Mouse (Mus musculus): ENCODE results near the gene Dirc2. TPM values are rescaled to one million over a fixed set of nuclear protein-coding genes. Genes with fewer than 3 reads are reported as not detected.

Gene Dirc2
- total RNA-seq, 2 experiments from 2014 or later, result 15.2 to 19.2 TPM

DNA sequence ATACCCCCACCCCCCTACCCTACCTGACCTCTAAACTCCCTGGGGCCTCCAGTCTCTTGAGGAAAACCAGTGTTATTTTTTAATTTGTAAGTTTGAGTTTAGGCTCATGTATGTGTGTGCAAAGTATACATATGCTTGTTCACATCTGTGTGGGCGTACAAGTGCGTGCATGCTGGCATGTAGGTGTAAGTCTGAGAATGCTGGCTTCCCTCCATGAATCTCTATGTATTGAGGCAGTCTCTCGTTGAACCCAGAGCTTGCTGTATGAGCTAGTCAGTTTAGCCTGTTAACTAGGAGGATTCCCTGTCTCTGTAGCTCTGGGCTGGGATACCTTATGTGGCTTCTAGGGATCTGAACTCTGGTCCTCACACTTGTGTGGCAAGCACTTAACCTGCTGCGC, 8.6 kb upstream of the Dirc2 start:
- ATAC-seq (replicated peaks; ENCODE audit: low FRiP score, poor library complexity, severe bottlenecking), result no peak

DNA sequence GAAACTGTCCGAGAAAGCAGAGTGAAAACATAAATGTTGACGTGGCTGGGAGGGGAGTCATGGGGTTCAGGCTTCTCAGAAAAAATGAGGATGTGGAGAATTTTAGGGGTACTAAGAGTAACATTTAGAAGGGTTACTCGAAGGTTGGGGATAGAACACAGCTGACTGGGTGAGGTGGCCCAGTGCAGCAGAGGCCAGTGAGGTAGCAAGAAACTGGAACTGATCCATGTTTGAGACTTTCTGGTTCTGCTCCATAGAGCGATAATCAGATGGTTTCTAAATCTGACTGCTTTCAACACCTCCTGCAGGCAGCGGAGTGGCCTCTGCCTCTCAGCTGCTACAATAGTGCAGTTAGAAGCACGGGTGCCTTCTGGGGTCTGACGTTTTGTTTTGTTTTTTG, 7.6 kb upstream of the Dirc2 start:
- ATAC-seq (replicated peaks; ENCODE audit: low FRiP score, poor library complexity, severe bottlenecking), result no peak

DNA sequence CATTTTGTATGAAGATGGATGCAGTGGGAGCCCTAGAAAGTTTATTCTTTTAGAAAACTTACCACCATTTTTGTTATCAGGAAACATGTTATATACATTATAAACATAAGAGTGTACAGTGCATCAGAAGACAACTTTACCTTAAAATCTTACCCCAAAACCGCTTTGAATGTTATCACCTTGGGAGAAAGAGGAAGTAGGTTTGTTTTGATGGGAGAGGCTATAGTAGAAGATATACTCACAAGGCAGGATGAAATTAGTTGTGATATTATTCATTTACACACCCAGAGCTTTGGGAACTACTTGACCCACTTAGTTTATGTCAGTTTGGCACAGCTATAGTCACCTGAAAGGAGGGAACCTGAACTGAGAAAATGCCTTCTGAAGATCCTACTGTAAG, 6.7 kb upstream of the Dirc2 start:
- no peak for ATAC-seq (replicated peaks; ENCODE audit: low FRiP score, poor library complexity, severe bottlenecking)

- no peak for ATAC-seq (replicated peaks; ENCODE audit: low FRiP score, poor library complexity, severe bottlenecking)
Measured at GRCm38 (mm10) chr16:35772598-35772997, 3.4 kb upstream of the Dirc2 start.

GRCm38 (mm10) chr16:35771606-35772005, 2.5 kb upstream of the Dirc2 start:
- no peak for ATAC-seq (replicated peaks; ENCODE audit: low FRiP score, poor library complexity, severe bottlenecking)

DNA sequence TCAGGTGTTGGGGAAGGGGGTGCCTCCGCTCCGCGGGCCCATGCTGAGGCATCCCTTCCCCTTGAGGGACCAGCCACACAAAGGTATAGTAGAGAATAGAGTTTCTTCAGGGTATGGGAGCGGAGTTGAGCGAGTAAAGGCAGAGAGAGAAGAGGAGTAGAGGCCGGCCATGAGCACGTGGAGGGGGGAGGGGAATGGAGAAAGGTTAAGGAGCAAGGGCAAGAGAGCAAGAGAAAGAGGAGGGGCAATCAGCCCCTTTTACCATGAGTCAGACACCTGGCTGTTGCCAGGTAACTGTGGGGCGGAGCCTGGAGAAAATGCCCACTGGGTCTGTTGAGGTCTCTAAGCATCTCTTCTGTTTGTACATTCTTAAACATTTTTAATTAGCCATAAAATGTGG, 2.0 kb upstream of the Dirc2 start:
- ATAC-seq (replicated peaks; ENCODE audit: low FRiP score, poor library complexity, severe bottlenecking), result no peak

GRCm38 (mm10) chr16:35769878-35770657, 912 bp upstream of the Dirc2 start, which contains the start of gene Hspbap1:
Hspbap1 (plus strand) TSS chr16:35770375.
- ATAC-seq (replicated peaks; ENCODE audit: low FRiP score, poor library complexity, severe bottlenecking), result peak; percentile 84

DNA sequence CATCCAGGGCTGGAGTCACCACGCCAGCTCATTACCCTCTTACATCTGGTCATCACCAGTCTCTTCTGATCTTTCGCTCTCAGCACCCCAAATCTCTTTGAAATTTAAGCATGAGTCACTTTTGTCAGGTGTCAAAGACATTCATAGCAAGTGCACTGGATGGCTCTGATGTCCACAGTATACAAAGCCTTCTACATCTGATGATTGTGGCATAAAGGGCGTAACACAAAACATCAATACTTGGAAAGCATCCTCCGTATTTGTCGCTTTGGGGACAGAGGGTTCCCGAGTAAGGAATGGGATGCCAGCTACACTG, 729 bp downstream of the Dirc2 start:
- ATAC-seq (replicated peaks; ENCODE audit: low FRiP score, poor library complexity, severe bottlenecking), result no peak

DNA sequence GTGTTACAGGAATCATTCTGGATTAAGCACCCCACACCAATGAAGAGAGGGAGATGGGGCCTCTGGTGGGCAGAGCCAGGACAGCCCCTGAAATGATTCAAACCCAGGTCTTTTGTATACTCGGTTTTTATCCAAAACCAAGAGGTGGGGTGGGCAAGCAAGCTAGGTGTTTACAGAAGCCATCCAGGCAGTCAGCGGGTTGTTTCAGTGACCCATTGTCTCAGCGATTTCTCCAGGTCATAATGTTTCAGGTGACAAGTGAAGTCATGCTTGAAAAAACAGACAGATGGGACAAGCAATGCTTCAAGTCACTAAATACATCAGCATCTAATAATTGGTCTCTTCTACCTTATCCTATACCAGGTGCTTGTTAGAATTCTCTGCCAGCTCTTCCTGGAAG, 2.8 kb downstream of the Dirc2 start:
- ATAC-seq (replicated peaks; ENCODE audit: low FRiP score, poor library complexity, severe bottlenecking), result no peak

- ATAC-seq (replicated peaks; ENCODE audit: low FRiP score, poor library complexity, severe bottlenecking), result no peak
Measured at GRCm38 (mm10) chr16:35765449-35765848, 3.7 kb downstream of the Dirc2 start.

DNA sequence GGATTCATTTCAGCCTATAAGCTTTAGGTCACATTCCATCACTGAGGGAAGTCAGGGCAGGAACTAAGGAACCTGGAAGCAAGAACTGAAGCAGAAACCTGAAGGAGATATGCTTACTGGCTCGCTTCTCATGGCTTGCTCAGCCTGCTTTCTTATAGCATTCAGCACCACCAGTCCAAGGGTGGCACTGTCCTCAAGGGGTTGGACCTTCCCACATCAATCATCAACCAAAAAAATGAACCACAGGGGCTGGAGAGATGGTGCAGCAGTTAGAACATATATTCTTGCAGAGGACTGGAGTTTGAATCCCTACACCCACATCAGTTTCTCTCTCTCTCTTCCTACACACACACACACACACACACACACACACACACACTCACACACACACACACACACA, 4.2 kb downstream of the Dirc2 start:
- no peak for ATAC-seq (replicated peaks; ENCODE audit: low FRiP score, poor library complexity, severe bottlenecking)

GRCm38 (mm10) chr16:35763590-35764296, 5.4 kb downstream of the Dirc2 start:
- peak; percentile 88 for ATAC-seq (replicated peaks; ENCODE audit: low FRiP score, poor library complexity, severe bottlenecking)

- no peak for ATAC-seq (replicated peaks; ENCODE audit: low FRiP score, poor library complexity, severe bottlenecking)
Measured at GRCm38 (mm10) chr16:35759401-35759800, 9.8 kb downstream of the Dirc2 start.

DNA sequence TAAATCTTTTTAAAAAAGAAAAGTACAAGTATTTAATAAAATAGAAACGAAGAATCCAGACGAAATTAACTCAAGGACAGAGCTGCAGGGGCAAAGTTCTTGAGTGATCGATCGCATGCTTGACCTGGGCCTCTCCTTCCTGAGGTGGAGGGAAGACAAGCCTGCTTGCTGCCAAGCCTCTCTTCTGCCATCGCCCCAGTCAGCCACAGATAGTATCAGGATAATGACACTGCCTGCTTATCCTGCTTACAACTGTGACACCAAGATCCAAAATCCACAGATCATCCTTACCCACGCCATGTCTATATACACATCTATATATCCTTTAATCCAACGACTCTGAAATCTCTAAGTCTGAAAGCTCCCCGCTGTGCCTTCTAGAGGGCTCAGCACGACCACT, 12.5 kb downstream of the Dirc2 start:
- ATAC-seq (replicated peaks; ENCODE audit: low FRiP score, poor library complexity, severe bottlenecking), result no peak

DNA sequence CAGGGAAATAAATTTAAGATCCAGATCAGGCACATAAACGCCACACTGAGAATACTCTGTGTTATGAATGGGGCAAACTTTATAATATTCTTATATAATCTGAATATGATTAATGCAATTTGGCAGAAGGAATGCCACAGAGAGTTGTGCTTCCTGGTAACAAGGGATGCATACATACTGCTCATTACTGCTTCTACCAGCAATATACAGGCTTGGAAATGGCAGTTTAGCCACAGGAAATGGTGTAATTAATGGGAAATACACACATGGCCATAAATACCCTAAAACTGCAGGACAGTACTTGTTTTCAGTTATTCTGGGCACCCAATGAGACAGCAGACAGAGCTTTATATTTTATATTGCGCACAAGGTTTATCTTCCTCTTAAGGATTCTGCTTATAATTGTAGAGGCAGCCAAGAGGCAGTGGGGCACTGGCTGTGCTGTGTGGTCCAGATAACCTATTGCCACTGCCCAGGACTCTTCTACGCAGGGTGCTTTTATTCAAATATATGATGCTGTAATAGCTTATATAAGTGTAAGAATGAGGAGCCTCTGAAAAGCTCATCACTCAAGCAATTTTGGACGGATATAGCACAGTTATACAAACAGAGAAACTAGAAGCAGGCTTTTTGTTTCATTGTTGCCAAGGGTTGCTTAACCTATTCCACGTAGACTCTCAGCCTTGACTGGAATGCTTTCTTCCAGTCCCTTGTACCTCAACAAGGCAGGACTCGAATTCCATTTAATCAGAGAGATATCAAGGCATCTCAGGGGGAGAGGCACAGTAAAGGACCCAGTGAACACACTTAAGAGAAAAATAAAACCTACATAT, 13.4 kb downstream of the Dirc2 start:
- peak; percentile 92 for ATAC-seq (replicated peaks; ENCODE audit: low FRiP score, poor library complexity, severe bottlenecking)

DNA sequence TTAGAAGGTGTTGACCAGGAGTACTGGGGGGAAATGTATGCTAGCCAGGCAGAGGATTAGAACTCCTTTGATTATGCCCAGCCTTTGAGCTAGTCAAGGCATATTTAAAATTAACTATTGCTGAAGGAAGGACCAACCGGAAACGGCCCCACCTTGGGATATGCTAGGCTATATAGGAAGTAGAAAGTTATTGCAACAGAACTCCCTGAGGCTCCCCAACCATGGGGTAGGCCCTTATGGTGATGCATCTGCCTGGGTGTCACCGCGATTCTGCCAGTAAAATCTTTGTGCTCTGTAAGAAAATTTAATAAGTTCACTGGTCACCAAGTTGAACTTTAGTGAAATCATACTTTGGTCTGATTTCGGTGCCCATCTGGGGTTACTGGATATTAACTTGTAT, 15.2 kb downstream of the Dirc2 start:
- no peak for ATAC-seq (replicated peaks; ENCODE audit: low FRiP score, poor library complexity, severe bottlenecking)

GRCm38 (mm10) chr16:35751841-35752240, 17.3 kb downstream of the Dirc2 start:
- ATAC-seq (replicated peaks; ENCODE audit: low FRiP score, poor library complexity, severe bottlenecking), result no peak

DNA sequence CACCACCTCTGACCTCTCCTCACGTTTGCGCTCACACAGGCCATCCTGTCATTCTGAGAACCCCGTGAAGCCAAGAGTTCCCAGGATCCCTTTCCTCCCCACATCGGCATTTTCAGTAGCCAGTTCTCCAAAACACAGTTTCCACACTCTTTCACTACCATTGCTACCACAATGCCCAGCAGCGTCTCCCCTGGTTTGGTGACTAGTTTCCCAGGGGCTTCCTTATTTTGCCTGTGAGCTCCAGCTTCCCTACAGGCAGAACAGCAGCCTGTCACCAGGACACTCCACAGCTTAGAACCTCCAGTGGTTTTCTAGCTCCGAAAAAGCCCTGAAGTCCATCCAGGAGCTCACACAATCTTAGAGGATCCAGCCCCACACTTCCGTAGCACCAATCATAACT, 19.8 kb downstream of the Dirc2 start:
- ATAC-seq (replicated peaks; ENCODE audit: low FRiP score, poor library complexity, severe bottlenecking), result no peak

- ATAC-seq (replicated peaks; ENCODE audit: low FRiP score, poor library complexity, severe bottlenecking), result no peak
Measured at GRCm38 (mm10) chr16:35748237-35748603, 20.9 kb downstream of the Dirc2 start.

DNA sequence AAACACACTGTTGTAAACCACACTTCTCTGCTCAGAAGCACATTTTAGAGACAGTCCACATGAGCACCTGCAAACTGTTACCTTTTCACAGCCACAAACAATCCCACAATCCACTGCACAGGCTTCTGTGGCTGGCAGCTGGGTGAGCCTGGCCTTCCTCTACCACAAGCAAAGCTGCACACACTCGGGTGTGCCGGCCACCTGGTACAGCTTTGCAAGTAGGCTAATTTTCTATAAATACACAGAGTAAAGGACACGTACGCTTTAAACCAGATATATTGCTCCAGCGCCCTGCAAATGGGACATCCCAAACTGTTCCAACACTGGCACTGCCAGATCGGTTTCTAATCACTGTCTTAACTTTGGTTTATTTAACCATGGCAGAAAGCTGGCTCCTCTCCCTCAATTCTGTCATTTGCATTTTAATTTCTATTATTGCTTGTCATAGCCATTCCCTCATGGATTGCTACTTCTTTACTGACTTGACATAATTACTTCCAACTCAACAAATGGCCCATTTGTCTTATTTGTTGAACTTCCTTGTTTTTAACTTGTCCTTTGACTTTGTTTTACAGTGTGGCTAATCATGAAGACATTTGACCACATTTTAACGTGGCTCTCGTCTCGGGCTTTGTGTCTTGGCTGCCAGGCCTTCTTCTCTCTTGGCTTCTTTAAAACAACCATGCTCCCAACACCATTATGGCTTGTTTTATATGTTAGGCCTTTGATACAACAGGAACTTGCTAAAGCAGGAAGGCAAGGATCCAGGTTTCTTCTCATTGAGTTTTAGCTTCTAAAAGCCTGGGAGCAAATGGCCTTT, 21.5 kb downstream of the Dirc2 start:
- no peak for ATAC-seq (replicated peaks; ENCODE audit: low FRiP score, poor library complexity, severe bottlenecking)
